Mouse (Mus musculus): Measurements from ENCODE around the gene Gm7173.

Gene Gm7173

GRCm38 (mm10) chrX:79516977-79517645, at the start of gene Gm7173:
Gene Gm7173, minus strand, starts transcription at chrX:79517285.
- peak; percentile 12 for DNase-seq

GRCm38 (mm10) chrX:79517646-79518016, 546 bp upstream of the Gm7173 start:
- DNase-seq: no peak

GRCm38 (mm10) chrX:79316790-79317189, 200.3 kb downstream of the Gm7173 start:
- DNase-seq: no peak
